Mouse (Mus musculus) intestine, embryonic 16.5 days (tissue): ENCODE results near the gene Ctnna3. TPM values are rescaled to one million over a fixed set of nuclear protein-coding genes. Genes with fewer than 3 reads are reported as not detected.

Experiments used
- ATAC-seq: fragments of 200-750 bp; cut with Nextera tagmentation; 2 replicates; pipeline ENCODE4 v1.8.0; 2017; ENCODE audit warnings: moderate TSS enrichment, moderate library complexity
- H3K27ac ChIP-seq: fragments of 300-500 bp; sonication (generic); 2 replicates; pipeline ENCODE4 v1.5.1; 2014; ENCODE audit warnings: mild to moderate bottlenecking, low read length
- H3K27me3 ChIP-seq: fragments of 300-500 bp; sonication (generic); replicated peaks from 2 replicates; pipeline ENCODE4 v1.6.1; 2014; ENCODE audit warnings: low read length, control low read depth, mixed read lengths; ENCODE audit not compliant: control insufficient read depth, insufficient read depth
- H3K36me3 ChIP-seq: fragments of 300-500 bp; sonication (generic); 2 replicates; pipeline ENCODE4 v1.6.1; 2014; ENCODE audit warnings: low read length, control low read depth; ENCODE audit not compliant: control insufficient read depth, insufficient read depth
- H3K4me1 ChIP-seq: fragments of 300-500 bp; sonication (generic); 2 replicates; pipeline ENCODE4 v1.6.1; 2014; ENCODE audit warnings: low read length, control low read depth, mixed read lengths; ENCODE audit not compliant: control insufficient read depth, insufficient read depth
- H3K4me2 ChIP-seq: fragments of 300-500 bp; sonication (generic); 2 replicates; pipeline ENCODE4 v1.6.1; 2014; ENCODE audit warnings: low read depth, low read length, control low read depth
- H3K4me3 ChIP-seq: fragments of 300-500 bp; sonication (generic); 2 replicates; pipeline ENCODE4 v1.5.1; 2014; ENCODE audit warnings: mild to moderate bottlenecking, low read length
- H3K9ac ChIP-seq: fragments of 300-500 bp; sonication (generic); 2 replicates; pipeline ENCODE4 v1.6.1; 2014; ENCODE audit warnings: low read depth, low read length
- H3K9me3 ChIP-seq: fragments of 300-500 bp; sonication (generic); 2 replicates; pipeline ENCODE4 v1.6.1; 2016; ENCODE audit warnings: low read length, control low read depth; ENCODE audit not compliant: control insufficient read depth
- WGBS: fragments of 180-500 bp; shearing (Covaris S2); extraction: QIAGEN DNeasy Blood & Tissue Kit; methylation state at CpG from one replicate; pipeline ENCODE4 v1.1.7; 2014; 5-methylcytosine and 5-hydroxymethylcytosine counted together
- polyA plus RNA-seq: library from polyadenylated mRNA; unstranded; fragments of >200 nt; fragmentation: Nextera tagmentation; extraction: Ambion mirVana; gene quantifications from 2 replicates; pipeline ENCODE4 v1.2.1, GENCODE M21; 2015

Ctnna3 gene
- polyA plus RNA-seq, 1 experiment from 2014 or later = 0.89 TPM

DNA sequence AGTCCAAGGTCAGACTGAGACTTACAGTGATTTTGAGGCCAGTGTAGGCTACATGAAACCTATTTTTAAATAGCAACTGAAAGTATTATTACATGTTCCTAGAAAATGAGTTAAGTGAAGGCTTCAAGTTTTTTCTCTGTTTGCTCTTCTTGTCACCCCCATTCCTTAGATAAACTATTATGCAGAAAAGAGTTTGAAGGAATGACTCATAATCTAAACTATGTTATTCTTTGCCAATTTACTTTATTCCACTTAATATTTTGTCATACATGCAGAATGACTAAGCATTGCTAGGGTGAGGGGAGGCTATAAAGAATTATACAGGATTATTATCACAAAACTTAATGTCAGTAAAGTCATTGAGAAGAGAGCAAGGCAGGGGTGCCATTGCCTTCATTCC lies 479.0 kb downstream of the Ctnna3 start:
- no peaks in the 10 kb centered on the region for H3K9me3 ChIP-seq
- ATAC-seq = no peak
- no peak overlapping the region for H3K27ac ChIP-seq
- H3K27me3 ChIP-seq = no peaks in the 10 kb centered on the region
- no peak overlapping the region for H3K4me2 ChIP-seq
- H3K4me3 ChIP-seq = no peak overlapping the region
- no peaks in the 10 kb centered on the region for H3K36me3 ChIP-seq
- H3K4me1 ChIP-seq = no peaks in the 10 kb centered on the region
- no peak overlapping the region for H3K9ac ChIP-seq

DNA sequence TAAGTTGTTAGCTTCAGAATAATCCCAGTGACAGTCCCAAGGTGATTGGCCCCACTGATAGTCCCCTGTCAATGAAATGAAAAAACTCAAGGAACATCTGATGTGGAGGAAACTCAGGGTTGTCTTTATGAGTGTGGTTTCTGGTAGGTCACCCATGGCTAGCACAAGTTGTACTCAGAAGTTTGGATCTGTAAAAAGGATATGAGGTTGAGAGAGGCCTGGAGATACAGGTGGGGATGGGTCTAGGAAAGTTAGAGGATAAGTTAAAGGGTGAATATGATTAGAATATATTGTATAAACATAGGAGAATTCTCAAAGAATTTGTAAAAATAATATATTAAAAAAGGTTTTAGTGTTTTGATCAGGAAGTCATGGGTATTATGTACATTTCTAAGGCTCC lies 497.4 kb downstream of the Ctnna3 start, which contains the start of gene Gm10118:
Gene Gm10118 (minus strand): TSS at position 101 of the 400 bp plus-strand sequence.
- Histone ChIP-seq H3K27me3 (no peaks in the 10 kb centered on the region), H3K27ac (no peak within 1 kb of the TSS), H3K4me1 (no peaks in the 10 kb centered on the region), H3K4me2 (no peak within 1 kb of the TSS), H3K9me3 (no peaks in the 10 kb centered on the region), H3K36me3 (no peaks in the 10 kb centered on the region), H3K4me3 (no peak within 1 kb of the TSS), H3K9ac (no peak within 1 kb of the TSS)
- no peak for ATAC-seq

DNA sequence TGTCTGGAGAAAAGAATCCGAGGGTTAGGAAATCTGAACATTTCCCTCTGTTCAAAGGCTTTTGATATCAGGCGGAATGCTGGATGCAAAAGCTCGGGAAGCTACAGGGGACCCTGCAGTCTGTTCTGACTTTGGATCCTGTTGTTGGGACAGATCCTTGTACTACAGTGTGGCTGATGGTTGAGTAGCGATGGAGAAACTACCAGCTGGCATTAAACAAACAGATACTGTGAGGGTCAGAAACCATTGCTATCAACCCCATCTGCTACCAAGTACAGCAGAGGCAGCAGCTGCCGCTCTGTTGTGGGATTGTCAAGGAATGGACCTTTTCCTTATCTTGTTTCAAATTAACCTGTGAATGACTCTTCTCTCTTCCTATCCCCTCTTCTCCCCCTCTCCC lies 504.0 kb downstream of the Ctnna3 start:
- Histone ChIP-seq H3K9me3 (no peaks in the 10 kb centered on the region), H3K27me3 (no peaks in the 10 kb centered on the region), H3K9ac (no peak overlapping the region), H3K4me2 (no peak overlapping the region), H3K27ac (no peak overlapping the region), H3K4me1 (no peaks in the 10 kb centered on the region), H3K36me3 (no peaks in the 10 kb centered on the region), H3K4me3 (no peak overlapping the region)
- no peak for ATAC-seq
- WGBS = 64% methylated on average over 5 of the region's 5 CpGs

DNA sequence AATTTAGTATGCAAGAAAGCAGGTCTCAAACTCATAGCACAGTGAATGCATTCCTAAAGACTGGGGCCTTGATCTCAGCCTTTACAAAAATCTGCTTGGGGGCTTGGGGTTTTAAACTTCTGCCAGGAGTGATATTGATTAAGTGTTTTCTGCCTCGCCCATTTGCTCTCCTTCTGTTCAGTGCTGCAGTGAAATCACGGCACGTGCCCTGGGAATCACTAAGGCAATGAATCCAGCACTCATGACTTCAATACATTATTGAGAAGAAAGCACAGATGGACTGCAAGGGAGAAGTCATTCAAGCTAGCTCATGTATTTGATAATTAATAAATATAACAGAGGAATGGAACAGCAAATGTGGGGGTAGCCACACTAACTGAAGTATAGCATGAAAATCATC lies 515.6 kb downstream of the Ctnna3 start:
- ATAC-seq = no peak
- no peak overlapping the region for H3K27ac ChIP-seq
- WGBS = 69% methylated on average over 3 of the region's 3 CpGs

DNA sequence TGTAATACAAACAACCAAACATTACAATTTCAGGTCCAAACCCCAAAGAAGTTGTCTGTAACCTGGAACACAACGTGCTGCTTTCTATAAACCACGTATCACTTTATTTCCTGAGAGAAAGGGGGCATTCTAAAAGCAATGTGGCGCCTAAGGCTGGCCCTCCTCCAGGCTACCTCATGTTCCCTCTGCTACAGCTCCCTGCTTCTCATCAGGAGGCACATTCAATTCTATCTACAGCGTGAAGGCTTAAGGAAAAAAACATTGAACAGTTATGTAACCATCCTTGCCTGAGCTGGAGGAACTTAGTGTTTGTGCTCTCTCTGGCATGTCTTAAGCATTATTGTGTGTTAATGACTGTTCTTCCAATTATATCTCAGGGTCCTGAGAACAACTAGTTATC lies 517.4 kb downstream of the Ctnna3 start:
- Histone ChIP-seq H3K4me2 (no peak overlapping the region), H3K27ac (no peak overlapping the region), H3K4me1 (no peaks in the 10 kb centered on the region), H3K9me3 (no peaks in the 10 kb centered on the region), H3K4me3 (no peak overlapping the region), H3K27me3 (no peaks in the 10 kb centered on the region), H3K9ac (no peak overlapping the region), H3K36me3 (no peaks in the 10 kb centered on the region)
- 79% methylated on average over 4 of the region's 4 CpGs for WGBS
- no peak for ATAC-seq

More for the DNA sequence above, 515.6 kb downstream of the Ctnna3 start:
- Histone ChIP-seq H3K27me3 (no peaks in the 10 kb centered on the region), H3K9me3 (no peaks in the 10 kb centered on the region), H3K4me1 (no peaks in the 10 kb centered on the region), H3K4me3 (no peak overlapping the region), H3K4me2 (no peak overlapping the region), H3K36me3 (no peaks in the 10 kb centered on the region), H3K9ac (no peak overlapping the region)

DNA sequence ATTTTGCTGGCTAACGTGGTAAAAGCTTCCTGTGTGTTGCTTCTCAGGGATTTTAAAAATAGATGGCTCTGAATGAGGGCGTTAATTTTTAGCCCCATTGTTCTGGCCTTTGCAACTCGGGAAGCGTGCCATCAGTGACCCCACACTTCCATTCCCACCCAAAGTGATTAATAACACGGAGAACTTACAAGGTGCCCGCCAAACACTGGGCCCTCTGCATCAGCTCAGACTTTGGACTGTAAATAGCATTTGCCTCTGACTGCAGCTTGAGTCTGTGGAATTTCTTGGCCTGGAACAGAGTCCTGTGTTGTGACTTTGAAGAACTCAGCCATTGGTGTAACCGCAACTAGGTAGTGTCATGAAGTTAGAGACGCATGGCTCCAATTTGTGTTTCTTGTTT lies 521.0 kb downstream of the Ctnna3 start:
- Histone ChIP-seq H3K4me2 (no peak overlapping the region), H3K4me3 (no peak overlapping the region), H3K4me1 (no peaks in the 10 kb centered on the region), H3K36me3 (no peaks in the 10 kb centered on the region), H3K9me3 (no peaks in the 10 kb centered on the region), H3K27ac (no peak overlapping the region), H3K9ac (no peak overlapping the region), H3K27me3 (no peaks in the 10 kb centered on the region)
- WGBS = 49% methylated on average over 8 of the region's 8 CpGs
- no peak for ATAC-seq

DNA sequence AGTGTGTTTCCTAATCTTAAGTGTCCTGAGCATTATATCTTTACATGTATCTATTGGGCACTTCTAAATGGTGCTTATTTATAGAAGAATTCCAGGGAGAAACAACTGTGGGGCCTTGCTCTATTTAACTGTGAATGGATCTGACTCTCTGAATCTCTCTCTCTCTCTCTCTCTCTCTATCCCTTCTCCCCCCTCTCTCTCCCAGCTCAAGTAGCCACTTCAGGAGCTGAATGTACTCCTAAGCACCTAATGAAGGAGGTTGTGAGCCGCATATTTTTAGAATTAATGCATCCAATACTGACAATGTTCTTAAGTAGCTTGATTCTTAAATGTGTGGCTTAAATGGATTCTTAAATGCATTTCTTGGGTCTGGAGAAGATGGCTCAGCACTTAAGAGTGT lies 521.6 kb downstream of the Ctnna3 start:
- H3K9ac ChIP-seq = no peak overlapping the region
- H3K9me3 ChIP-seq = no peaks in the 10 kb centered on the region
- no peak overlapping the region for H3K4me2 ChIP-seq
- WGBS = 94% methylated on average over 1 of the region's 1 CpGs
- no peaks in the 10 kb centered on the region for H3K27me3 ChIP-seq
- H3K4me3 ChIP-seq = no peak overlapping the region
- ATAC-seq = no peak
- H3K27ac ChIP-seq = no peak overlapping the region
- H3K36me3 ChIP-seq = no peaks in the 10 kb centered on the region
- no peaks in the 10 kb centered on the region for H3K4me1 ChIP-seq

DNA sequence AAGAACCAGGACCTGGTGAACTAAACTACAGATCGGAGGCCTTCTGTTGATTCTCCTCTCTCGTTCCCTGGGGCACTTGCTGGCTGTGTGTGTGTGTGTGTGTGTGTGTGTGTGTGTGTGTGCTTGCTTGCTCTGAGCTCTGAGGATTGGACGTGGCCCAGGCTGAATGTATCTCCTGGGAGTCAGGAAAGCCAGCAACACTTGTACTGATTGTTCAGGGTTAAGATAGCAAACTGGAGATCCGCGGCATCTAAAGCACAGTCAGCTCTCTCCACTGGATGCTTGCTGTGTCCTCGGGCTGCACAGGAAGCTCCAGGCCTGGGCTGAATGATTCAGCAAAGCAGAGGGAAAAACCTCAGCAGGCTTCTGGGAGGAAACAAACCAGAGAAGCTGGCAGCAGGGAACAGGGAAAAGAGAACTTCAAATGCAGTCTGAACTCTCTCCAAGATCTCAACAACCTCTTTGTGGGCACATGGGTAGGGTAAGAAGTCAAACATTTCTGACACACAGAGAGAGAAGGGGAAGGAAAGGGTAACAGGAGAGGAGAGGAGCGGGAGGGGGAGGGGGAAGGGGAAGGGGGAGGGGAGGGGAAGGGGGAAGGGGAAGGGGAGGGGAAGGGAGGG lies 524.5 kb downstream of the Ctnna3 start:
- no peaks in the 10 kb centered on the region for H3K27me3 ChIP-seq
- no peak overlapping the region for H3K27ac ChIP-seq
- no peak overlapping the region for H3K4me2 ChIP-seq
- ATAC-seq = no peak
- H3K4me1 ChIP-seq = no peaks in the 10 kb centered on the region
- no peaks in the 10 kb centered on the region for H3K9me3 ChIP-seq
- no peak overlapping the region for H3K9ac ChIP-seq
- WGBS = 19% methylated on average over 6 of the region's 7 CpGs
- H3K36me3 ChIP-seq = no peaks in the 10 kb centered on the region
- H3K4me3 ChIP-seq = no peak overlapping the region

DNA sequence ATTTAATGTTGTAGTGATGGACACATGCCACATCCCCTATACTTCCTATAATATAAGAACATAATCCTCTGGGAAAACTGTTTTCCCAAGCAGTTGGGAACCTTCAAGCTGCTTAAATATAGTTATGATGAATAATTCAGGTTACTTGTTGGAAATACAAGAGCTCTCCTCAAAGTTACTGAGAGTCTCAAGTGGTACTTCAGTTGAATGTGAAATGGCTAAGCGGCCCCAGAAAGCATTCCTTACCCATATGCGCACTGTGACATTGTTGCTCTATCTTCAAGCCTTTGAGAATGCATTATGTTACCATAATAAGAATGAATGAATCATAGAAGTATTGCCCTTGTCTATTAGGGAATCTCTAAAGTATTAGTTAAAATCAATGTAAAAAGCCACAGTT lies 542.4 kb downstream of the Ctnna3 start:
- H3K36me3 ChIP-seq = no peaks in the 10 kb centered on the region
- H3K27me3 ChIP-seq = no peaks in the 10 kb centered on the region
- H3K9ac ChIP-seq = no peak overlapping the region
- no peak overlapping the region for H3K27ac ChIP-seq
- H3K4me1 ChIP-seq = no peaks in the 10 kb centered on the region
- ATAC-seq = no peak
- H3K4me2 ChIP-seq = no peak overlapping the region
- WGBS = 92% methylated on average over 2 of the region's 2 CpGs
- no peaks in the 10 kb centered on the region for H3K9me3 ChIP-seq
- H3K4me3 ChIP-seq = no peak overlapping the region

DNA sequence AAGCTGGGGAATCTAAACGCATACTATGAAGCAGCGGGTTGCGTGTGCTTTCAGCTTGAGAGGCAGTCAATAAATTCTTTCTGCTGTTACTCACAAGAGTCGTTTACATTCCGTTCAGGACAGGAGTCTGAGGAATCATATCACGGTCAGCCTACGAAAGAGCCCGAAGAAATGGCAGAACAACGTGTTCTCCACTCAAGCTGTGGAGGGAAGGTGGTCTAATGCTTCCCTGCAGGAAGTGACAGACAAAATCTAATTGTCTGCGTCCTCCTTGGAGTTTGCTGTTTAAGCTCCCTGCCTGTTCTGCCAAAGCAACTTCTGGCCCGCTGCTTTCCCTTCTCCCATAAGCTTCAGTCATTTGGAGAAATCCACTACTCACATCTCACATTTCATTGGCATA lies 548.2 kb downstream of the Ctnna3 start:
- Histone ChIP-seq H3K9ac (0 out of 2 replicates have a peak overlapping the region, but pooled peaks have one; percentile 0), H3K27ac (no peak overlapping the region), H3K4me3 (peak overlapping the region; percentile 18; the same call in 1 of the 2 replicates), H3K9me3 (no peaks in the 10 kb centered on the region), H3K4me2 (peak overlapping the region; percentile 41), H3K27me3 (no peaks in the 10 kb centered on the region), H3K36me3 (no peaks in the 10 kb centered on the region), H3K4me1 (no peaks in the 10 kb centered on the region; the same call in 1 of the 2 replicates)
- no peak for ATAC-seq
- WGBS = 11% methylated on average over 11 of the region's 11 CpGs
